ENCODE assay signal across 8 mouse cellular contexts in genomic region chr1:134450986-134451385, GRCm38 (mm10). TPM values are rescaled to one million over a fixed set of nuclear protein-coding genes. Genes with fewer than 3 reads are reported as not detected.
DNase-seq lines count a peak whose midpoint lies in the region; ATAC-seq and TF ChIP-seq lines count a peak whose summit lies in the region.

No protein-coding gene starts in this region.

- no peak overlapping the region for H3K27ac ChIP-seq in heart, adult 2 months
- H3K27ac ChIP-seq in heart, embryonic 11.5 days (ENCODE audit: low read depth, low read length) = no peak overlapping the region

- no peak for ATAC-seq in heart, embryonic 11.5 days (replicated peaks; ENCODE audit: insufficient number of reproducible peaks, low FRiP score, low TSS enrichment)

- H3K36me3 ChIP-seq in heart, adult 2 months (ENCODE audit: control insufficient read depth, insufficient read depth, low read length) = no peaks in the 10 kb centered on the region; the same call in 1 of the 2 replicates
- H3K36me3 ChIP-seq in heart, embryonic 11.5 days (ENCODE audit: control insufficient read depth, insufficient read depth, low read length) = no peaks in the 10 kb centered on the region

- H3K4me1 ChIP-seq in heart, adult 2 months (ENCODE audit: control insufficient read depth, insufficient read depth, low read length) = peaks cover under 1% of the 10 kb centered on the region; the same call in 1 of the 2 replicates
- H3K4me1 ChIP-seq in heart, embryonic 11.5 days (ENCODE audit: control insufficient read depth, insufficient read depth, low read length) = peaks cover 1% of the 10 kb centered on the region; the same call in 1 of the 2 replicates

- no peak overlapping the region for H3K4me3 ChIP-seq in heart, adult 2 months
- H3K4me3 ChIP-seq in heart, embryonic 11.5 days (ENCODE audit: low read depth, low read length) = no peak overlapping the region

- TF ChIP-seq CTCF in heart, adult 2 months (IDR thresholded peaks at IDR 0.05) = peak; percentile 73

- no peak for TF ChIP-seq POLR2A in heart, adult 2 months (IDR thresholded peaks at IDR 0.05; ENCODE audit: insufficient read depth, low read depth, low read length)

- intact Hi-C loops in heart, adult 2 months (cut with DNase I) = no loop called here
- intact Hi-C loops in left cerebral cortex, postnatal 10 days (cut with DNase I) = no loop called here

- H3K9ac ChIP-seq in heart, adult 2 months (ENCODE audit: low read depth, low read length) = no peak overlapping the region
- H3K9ac ChIP-seq in heart, embryonic 11.5 days (ENCODE audit: low read depth, low read length) = no peak overlapping the region

- H3K9me3 ChIP-seq in heart, embryonic 11.5 days (replicated peaks; ENCODE audit: control insufficient read depth, low read length) = no peaks in the 10 kb centered on the region

- H3K79me2 ChIP-seq in heart, adult 2 months (replicated peaks; ENCODE audit: control insufficient read depth, insufficient read depth, low read length) = peaks cover 1% of the 10 kb centered on the region

- no peak for TF ChIP-seq EP300 in heart, adult 2 months (IDR thresholded peaks at IDR 0.05; ENCODE audit: insufficient read depth, low read depth, low read length)

- H3K4me2 ChIP-seq in heart, embryonic 11.5 days = no peak overlapping the region

- H3K27me3 ChIP-seq in heart, adult 2 months (ENCODE audit: control insufficient read depth, insufficient read depth, low read length) = no peaks in the 10 kb centered on the region
- H3K27me3 ChIP-seq in heart, embryonic 11.5 days (ENCODE audit: control insufficient read depth, insufficient read depth, low read length) = no peaks in the 10 kb centered on the region

- 30% methylated on average over 3 of the region's 3 CpGs for WGBS in heart, adult 2 months
- WGBS in heart, embryonic 11.5 days (ENCODE audit: insufficient replicate concordance) = 42% methylated on average over 3 of the region's 3 CpGs

- peak; percentile 23 to 52 for DNase-seq in heart, adult 2 months
- DNase-seq in CD4-positive helper T cell, adult 2 months (ENCODE audit: low read depth, low spot score) = peak; percentile 65
- peak; percentile 68 for DNase-seq in adrenal gland, postnatal 10 days
- peak; percentile 25 for DNase-seq in forelimb bud, embryonic 11.5 days (ENCODE audit: low read depth, low spot score)
- peak; percentile 16 to 32 for DNase-seq in left cerebral cortex, postnatal 10 days (ENCODE audit: extremely low spot score in 1 of 2, low spot score in 2 of 2)
- peak; percentile 60 for DNase-seq in retina, adult 2 months (ENCODE audit: low read depth, low spot score)
- no peak for DNase-seq in yolk sac, embryonic 10.5 days (ENCODE audit: low spot score)

RNA-seq across cellular contexts. Expression of gene Klhl12, which starts 4.3 kb away (rescaled TPM):
- 10 to 100 TPM; 20.2 to 21.8 TPM for total RNA-seq in heart, adult 2 months (2021)
- polyA plus RNA-seq in heart, adult 2 months (2012; rRNA removed) = 9.3 and 15.7 TPM in 2 replicates
- 15.5 and 22.2 TPM in 2 replicates for polyA plus RNA-seq in heart, embryonic 11.5 days (2014; fragmentation: Nextera tagmentation; extraction: Ambion mirVana)
- total RNA-seq in adrenal gland, postnatal 10 days (2021) = 10 to 100 TPM; 16.4 to 22.3 TPM
- 10 to 100 TPM; 36.0 to 36.4 TPM for total RNA-seq in left cerebral cortex, postnatal 10 days (2021)

RNA-seq across cellular contexts. Expression of gene Adipor1, which starts 35.8 kb away (rescaled TPM):
- total RNA-seq in heart, adult 2 months (2021) = 100 to 1,000 TPM; 140 TPM
- 148 and 177 TPM in 2 replicates for polyA plus RNA-seq in heart, adult 2 months (2012; rRNA removed)
- polyA plus RNA-seq in heart, embryonic 11.5 days (2014; fragmentation: Nextera tagmentation; extraction: Ambion mirVana) = 129 and 130 TPM in 2 replicates
- 100 to 1,000 TPM; 114 to 116 TPM for total RNA-seq in adrenal gland, postnatal 10 days (2021)
- total RNA-seq in left cerebral cortex, postnatal 10 days (2021) = 10 to 100 TPM; 62.3 TPM

RNA-seq across cellular contexts. Expression of gene Rabif, which starts 43.5 kb away (rescaled TPM):
- 1 to 10 TPM; 8.6 to 9.1 TPM for total RNA-seq in heart, adult 2 months (2021)
- polyA plus RNA-seq in heart, adult 2 months (2012; rRNA removed) = 9.1 and 14.9 TPM in 2 replicates
- 35.3 and 37.9 TPM in 2 replicates for polyA plus RNA-seq in heart, embryonic 11.5 days (2014; fragmentation: Nextera tagmentation; extraction: Ambion mirVana)
- total RNA-seq in adrenal gland, postnatal 10 days (2021) = 10 to 100 TPM; 22.6 to 26.6 TPM
- total RNA-seq in left cerebral cortex, postnatal 10 days (2021) = 10 to 100 TPM; 36.1 to 39.4 TPM

RNA-seq across cellular contexts. Expression of gene Cyb5r1, which starts 45.6 kb away (rescaled TPM):
- 10 to 100 TPM; 21.0 to 24.1 TPM for total RNA-seq in heart, adult 2 months (2021)
- polyA plus RNA-seq in heart, adult 2 months (2012; rRNA removed) = 41.8 and 42.8 TPM in 2 replicates
- polyA plus RNA-seq in heart, embryonic 11.5 days (2014; fragmentation: Nextera tagmentation; extraction: Ambion mirVana) = 35.2 and 36.9 TPM in 2 replicates
- total RNA-seq in adrenal gland, postnatal 10 days (2021) = 10 to 100 TPM; 21.0 to 33.0 TPM
- total RNA-seq in left cerebral cortex, postnatal 10 days (2021) = 10 to 100 TPM; 20.4 to 24.1 TPM
